17 mouse cellular contexts compared by ENCODE assay signal in the genomic region with DNA sequence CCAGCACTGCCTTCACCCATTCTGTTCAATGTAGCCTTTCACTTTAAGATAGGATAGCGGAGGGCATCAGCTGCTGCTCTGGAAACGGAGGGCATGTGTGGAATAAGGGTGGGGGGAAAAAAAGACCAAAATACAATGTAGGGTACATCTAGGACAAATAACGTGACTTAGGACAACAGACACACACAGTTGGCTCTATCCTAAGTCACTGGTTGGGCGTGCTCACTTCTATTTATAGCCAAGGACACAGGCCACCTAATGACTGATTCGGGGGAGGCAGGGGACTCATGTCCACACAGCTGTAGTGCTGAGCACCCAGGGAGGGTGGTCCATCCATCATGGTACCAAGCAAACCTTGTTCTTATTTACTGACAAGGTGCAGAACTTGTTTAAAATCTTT. TPM values are rescaled to one million over a fixed set of nuclear protein-coding genes. Genes with fewer than 3 reads are reported as not detected.
A peak's percentile ranks its signal among the peaks of the same experiment; 100 is the strongest.
DNase-seq lines count a peak whose midpoint lies in the region; ATAC-seq and TF ChIP-seq lines count a peak whose summit lies in the region.
"Had no signal": no experiment of that assay in that cellular context is flagged by ENCODE, and none has a peak within 500 bp of the region (broad histone marks: within the 10 kb centered on the region; RNA-seq: fewer than 3 reads in every experiment).

No protein-coding gene starts in this region.

- peak; percentile 97 for DNase-seq in heart, adult 11 months
- DNase-seq in heart, postnatal 25 days (ENCODE audit: low spot score), result no peak
- DNase-seq in heart, adult 8-10 months (ENCODE audit: low spot score), result peak; percentile 60
- DNase-seq in limb, embryonic 14.5 days (ENCODE audit: low spot score), result no peak
- DNase-seq in forebrain, embryonic 14.5 days (ENCODE audit: low spot score), result no peak
- no peak for DNase-seq in kidney, postnatal 4 days
- DNase-seq: cerebellum, adult 2 months; kidney, adult 8-10 months; kidney, postnatal 25 days; thymus, postnatal 36 days had no signal

- H3K27ac ChIP-seq in heart, embryonic 14.5 days (replicated peaks in 1 of 2; ENCODE audit: control insufficient read depth in 1 of 2, insufficient read depth in 1 of 2, low read depth in 2 of 2, low read length in 2 of 2), result peak overlapping the region; percentile 77 to 80
- H3K27ac ChIP-seq in limb, embryonic 14.5 days (replicated peaks; ENCODE audit: low read depth, low read length), result 0 out of 2 replicates have a peak overlapping the region, but pooled peaks have one; percentile 44
- H3K27ac ChIP-seq in forebrain, embryonic 14.5 days (ENCODE audit: low read depth, low read length), result no peak overlapping the region
- H3K27ac ChIP-seq: embryonic facial prominence, embryonic 12.5 days; hindbrain, embryonic 13.5 days; liver, embryonic 12.5 days; midbrain, embryonic 13.5 days had no signal

- H3K4me2 ChIP-seq in heart, embryonic 14.5 days (ENCODE audit: low read length), result no peak overlapping the region
- no peak overlapping the region for H3K4me2 ChIP-seq in limb, embryonic 14.5 days (replicated peaks; ENCODE audit: low read depth, low read length, severe bottlenecking)
- H3K4me2 ChIP-seq in forebrain, embryonic 14.5 days (ENCODE audit: low read length), result no peak overlapping the region
- H3K4me2 ChIP-seq: embryonic facial prominence, embryonic 12.5 days; hindbrain, embryonic 13.5 days; liver, embryonic 12.5 days; midbrain, embryonic 13.5 days had no signal

- H3K4me1 ChIP-seq in heart, embryonic 14.5 days (ENCODE audit: control insufficient read depth in 2 of 2, insufficient read depth in 2 of 2, low read length in 2 of 2), result peaks cover 23 to 34% of the 10 kb centered on the region in 2 experiments
- peaks cover 3% of the 10 kb centered on the region; the same call in 1 of the 2 replicates for H3K4me1 ChIP-seq in limb, embryonic 14.5 days (ENCODE audit: control insufficient read depth, insufficient read depth, low read length)
- H3K4me1 ChIP-seq in forebrain, embryonic 14.5 days (ENCODE audit: control insufficient read depth, insufficient read depth, low read length), result peaks cover 7% of the 10 kb centered on the region; the same call in 1 of the 2 replicates
- H3K4me1 ChIP-seq: liver, embryonic 12.5 days had no signal

- no peaks in the 10 kb centered on the region; the same call in 1 of the 2 replicates for H3K9me3 ChIP-seq in heart, embryonic 14.5 days (ENCODE audit: control insufficient read depth, low read length)
- no peaks in the 10 kb centered on the region for H3K9me3 ChIP-seq in limb, embryonic 14.5 days (ENCODE audit: control insufficient read depth, low read length)
- no peaks in the 10 kb centered on the region for H3K9me3 ChIP-seq in forebrain, embryonic 14.5 days (replicated peaks; ENCODE audit: control insufficient read depth, low read length)
- H3K9me3 ChIP-seq: hindbrain, embryonic 13.5 days; liver, embryonic 12.5 days; midbrain, embryonic 13.5 days had no signal

- no peaks in the 10 kb centered on the region for H3K36me3 ChIP-seq in heart, embryonic 14.5 days (ENCODE audit: control insufficient read depth, insufficient read depth, low read length)
- H3K36me3 ChIP-seq in limb, embryonic 14.5 days (ENCODE audit: control insufficient read depth, insufficient read depth, low read length), result peaks cover 18% of the 10 kb centered on the region
- peaks cover 7% of the 10 kb centered on the region; the same call in 1 of the 2 replicates for H3K36me3 ChIP-seq in forebrain, embryonic 14.5 days (ENCODE audit: control insufficient read depth, insufficient read depth, low read length)

- ATAC-seq in heart, embryonic 14.5 days (ENCODE audit: insufficient number of reproducible peaks, insufficient read depth, low FRiP score, low read depth), result peak; percentile 80; the same call in 1 of the 2 replicates
- no peak for ATAC-seq in limb, embryonic 14.5 days (ENCODE audit: low FRiP score, low read depth)
- ATAC-seq in forebrain, embryonic 14.5 days, result no peak
- ATAC-seq: forebrain, embryonic 16.5 days; inflammation-experienced regulatory T-cells, adult 6 months; liver, embryonic 12.5 days; midbrain, embryonic 13.5 days had no signal

- H3K9ac ChIP-seq in heart, embryonic 14.5 days (ENCODE audit: low read length), result peak overlapping the region; percentile 3; the same call in 1 of the 2 replicates
- H3K9ac ChIP-seq in limb, embryonic 14.5 days (ENCODE audit: low read depth, low read length, severe bottlenecking), result no peak overlapping the region
- no peak overlapping the region for H3K9ac ChIP-seq in forebrain, embryonic 14.5 days (ENCODE audit: low read length)
- H3K9ac ChIP-seq: embryonic facial prominence, embryonic 12.5 days; hindbrain, embryonic 13.5 days; liver, embryonic 12.5 days; midbrain, embryonic 13.5 days had no signal

- 27% methylated on average over 5 of the region's 5 CpGs for WGBS in heart, embryonic 14.5 days
- 85% methylated on average over 5 of the region's 5 CpGs for WGBS in limb, embryonic 14.5 days
- 94% methylated on average over 5 of the region's 5 CpGs for WGBS in forebrain, embryonic 14.5 days

- TF ChIP-seq POLR2A in limb, embryonic 14.5 days (IDR thresholded peaks at IDR 0.05; ENCODE audit: borderline replicate concordance, extremely low read depth, insufficient read depth, insufficient read length), result no peak

- H3K27me3 ChIP-seq in heart, embryonic 14.5 days (ENCODE audit: control insufficient read depth, insufficient read depth, low read length), result no peaks in the 10 kb centered on the region
- H3K27me3 ChIP-seq in limb, embryonic 14.5 days (ENCODE audit: control insufficient read depth, insufficient read depth, low read length), result no peaks in the 10 kb centered on the region
- H3K27me3 ChIP-seq in forebrain, embryonic 14.5 days (replicated peaks; ENCODE audit: control insufficient read depth, insufficient read depth, low read length), result no peaks in the 10 kb centered on the region
- H3K27me3 ChIP-seq: embryonic facial prominence, embryonic 12.5 days; hindbrain, embryonic 13.5 days; liver, embryonic 12.5 days; midbrain, embryonic 13.5 days had no signal

- intact Hi-C loops in heart, postnatal 25 days (cut with DNase I), result no loop called here

- H3K4me3 ChIP-seq in heart, embryonic 14.5 days (ENCODE audit: control insufficient read depth in 1 of 2, insufficient read depth in 1 of 2, low read depth in 1 of 2, low read length in 2 of 2), result no peak overlapping the region
- H3K4me3 ChIP-seq in limb, embryonic 14.5 days (replicated peaks; ENCODE audit: low read length), result no peak overlapping the region
- no peak overlapping the region for H3K4me3 ChIP-seq in forebrain, embryonic 14.5 days (ENCODE audit: low read depth, low read length)
- H3K4me3 ChIP-seq: embryonic facial prominence, embryonic 12.5 days; hindbrain, embryonic 13.5 days; liver, embryonic 12.5 days; midbrain, embryonic 13.5 days had no signal

RNA-seq across cellular contexts. Expression of a gene that starts 36.1 kb away (rescaled TPM):
- 10 to 100 TPM; 17.4 to 17.7 TPM for total RNA-seq in heart, postnatal 25 days (2021)
- 10 to 100 TPM; 19.0 to 20.7 (median 19.9) TPM for total RNA-seq in heart, adult 8-10 months (2022)
- 43.0 and 43.3 TPM in 2 replicates for polyA plus RNA-seq in heart, embryonic 14.5 days (2014; fragmentation: Nextera tagmentation; extraction: Ambion mirVana)
- polyA plus RNA-seq in limb, embryonic 14.5 days (2012; rRNA removed), result 25.3 and 28.0 TPM in 2 replicates
- 45.4 and 53.9 TPM in 2 replicates for polyA plus RNA-seq in limb, embryonic 14.5 days (2014; fragmentation: Nextera tagmentation; extraction: Ambion mirVana)
- polyA plus RNA-seq in forebrain, embryonic 14.5 days (2014; fragmentation: Nextera tagmentation; extraction: Ambion mirVana), result 50.5 and 54.0 TPM in 2 replicates

Comparison
In these comparisons a context has a peak if more than half of its experiments do, and no peak if none do; other contexts are left out.
1. DNase-seq: peak in heart, adult 11 months (single experiment) and heart, adult 8-10 months (single experiment); none in heart, postnatal 25 days (single experiment), limb, embryonic 14.5 days (single experiment), forebrain, embryonic 14.5 days (single experiment) and kidney, postnatal 4 days (0 of 2).